Mouse (Mus musculus) lung, adult 2 months (tissue): ENCODE measurements around the gene Ly9.

Experiments
- CTCF ChIP-seq: fragments of 200-500 bp; IDR thresholded peaks from 2 replicates; pipeline ENCODE4 v1.5.1; 2011; ENCODE audit warnings: mild to moderate bottlenecking, low read length, control low read depth; ENCODE audit not compliant: insufficient read depth
- POLR2A ChIP-seq: fragments of 200-500 bp; IDR thresholded peaks from 2 replicates; pipeline ENCODE4 v1.6.1; 2011; ENCODE audit warnings: low read depth, mild to moderate bottlenecking, control low read depth, low read length, borderline replicate concordance; ENCODE audit errors: extremely low read depth

- TF ChIP-seq CTCF (no peak), POLR2A (no peak)
Observed at GRCm38 (mm10) chr1:171627801-171628200, 20.6 kb upstream of the Ly9 start.
